Mouse (Mus musculus): Measurements from ENCODE around the gene Pitpnm2. TPM values are rescaled to one million over a fixed set of nuclear protein-coding genes. Genes with fewer than 3 reads are reported as not detected.

Gene Pitpnm2
- polyA plus RNA-seq, 2 experiments, result 1.9 to 4.7 TPM

- Histone ChIP-seq H3K27me3 (ENCODE audit: control insufficient read depth, insufficient read depth, low read length) (no peaks in the 10 kb centered on the region), H3K9ac (replicated peaks) (no peak overlapping the region), H3K4me2 (ENCODE audit: low read depth) (no peak overlapping the region), H3K36me3 (replicated peaks; ENCODE audit: control insufficient read depth, insufficient read depth, low read depth) (peaks cover 2% of the 10 kb centered on the region), H3K4me3 (ENCODE audit: insufficient read depth in 1 of 2, low read depth in 2 of 2, low read length in 2 of 2) (no peak overlapping the region), H3K27ac (no peak overlapping the region), H3K4me1 (replicated peaks; ENCODE audit: control insufficient read depth in 2 of 2, insufficient read depth in 2 of 2, low read length in 1 of 2) (no peaks in the 10 kb centered on the region), H3K9me3 (ENCODE audit: control insufficient read depth, low read length) (no peaks in the 10 kb centered on the region)
- TF ChIP-seq EP300 (IDR thresholded peaks at IDR 0.05; ENCODE audit: low read depth) (no peak), CTCF (IDR thresholded peaks at IDR 0.05; ENCODE audit: low read depth) (no peak)
- WGBS (ENCODE audit: insufficient replicate concordance), result 75% methylated on average over 7 of the region's 7 CpGs
- ATAC-seq (ENCODE audit: insufficient read depth) (no peak), DNase-seq (ENCODE audit: low read depth in 3 of 3, low spot score in 3 of 3) (no peak)
These were observed 111.5 kb downstream of the Pitpnm2 start for GRCm38 (mm10) chr5:124138066-124138465.

GRCm38 (mm10) chr5:124134261-124134660 lies 115.3 kb downstream of the Pitpnm2 start:
- 73% methylated on average over 5 of the region's 5 CpGs for WGBS (ENCODE audit: insufficient replicate concordance)
- Histone ChIP-seq H3K4me1 (replicated peaks; ENCODE audit: control insufficient read depth in 2 of 2, insufficient read depth in 2 of 2, low read length in 1 of 2) (no peaks in the 10 kb centered on the region), H3K9ac (replicated peaks) (no peak overlapping the region), H3K36me3 (replicated peaks; ENCODE audit: control insufficient read depth, insufficient read depth, low read depth) (no peaks in the 10 kb centered on the region; the same call in 1 of the 2 replicates), H3K9me3 (ENCODE audit: control insufficient read depth, low read length) (no peaks in the 10 kb centered on the region), H3K27ac (no peak overlapping the region), H3K27me3 (ENCODE audit: control insufficient read depth, insufficient read depth, low read length) (no peaks in the 10 kb centered on the region), H3K4me2 (ENCODE audit: low read depth) (no peak overlapping the region), H3K4me3 (ENCODE audit: insufficient read depth in 1 of 2, low read depth in 2 of 2, low read length in 2 of 2) (no peak overlapping the region)
- TF ChIP-seq EP300 (IDR thresholded peaks at IDR 0.05; ENCODE audit: low read depth) (no peak), CTCF (IDR thresholded peaks at IDR 0.05; ENCODE audit: low read depth) (no peak)
- no peak for DNase-seq (ENCODE audit: low read depth in 3 of 3, low spot score in 3 of 3)
- ATAC-seq (ENCODE audit: insufficient read depth), result no peak

GRCm38 (mm10) chr5:124125093-124125492 lies 124.5 kb downstream of the Pitpnm2 start:
- 77% methylated on average over 11 of the region's 11 CpGs for WGBS (ENCODE audit: insufficient replicate concordance)
- H3K4me1 ChIP-seq (replicated peaks; ENCODE audit: control insufficient read depth in 2 of 2, insufficient read depth in 2 of 2, low read length in 1 of 2), result no peaks in the 10 kb centered on the region
- TF ChIP-seq EP300 (IDR thresholded peaks at IDR 0.05; ENCODE audit: low read depth) (no peak), CTCF (IDR thresholded peaks at IDR 0.05; ENCODE audit: low read depth) (no peak)
- DNase-seq (ENCODE audit: low read depth in 3 of 3, low spot score in 3 of 3) (no peak), ATAC-seq (ENCODE audit: insufficient read depth) (no peak)
- H3K9me3 ChIP-seq (ENCODE audit: control insufficient read depth, low read length), result no peaks in the 10 kb centered on the region
- H3K27ac ChIP-seq, result no peak overlapping the region
- no peak overlapping the region for H3K4me2 ChIP-seq (ENCODE audit: low read depth)
- no peaks in the 10 kb centered on the region; the same call in 1 of the 2 replicates for H3K36me3 ChIP-seq (replicated peaks; ENCODE audit: control insufficient read depth, insufficient read depth, low read depth)
- H3K27me3 ChIP-seq (ENCODE audit: control insufficient read depth, insufficient read depth, low read length), result no peaks in the 10 kb centered on the region
- H3K4me3 ChIP-seq (ENCODE audit: insufficient read depth in 1 of 2, low read depth in 2 of 2, low read length in 2 of 2), result no peak overlapping the region
- H3K9ac ChIP-seq (replicated peaks), result no peak overlapping the region

GRCm38 (mm10) chr5:124122357-124122756 lies 127.2 kb downstream of the Pitpnm2 start:
- H3K4me2 ChIP-seq (ENCODE audit: low read depth), result no peak overlapping the region
- no peaks in the 10 kb centered on the region for H3K27me3 ChIP-seq (ENCODE audit: control insufficient read depth, insufficient read depth, low read length)
- no peak overlapping the region for H3K4me3 ChIP-seq (ENCODE audit: insufficient read depth in 1 of 2, low read depth in 2 of 2, low read length in 2 of 2)
- peaks cover 4% of the 10 kb centered on the region for H3K36me3 ChIP-seq (replicated peaks; ENCODE audit: control insufficient read depth, insufficient read depth, low read depth)
- WGBS (ENCODE audit: insufficient replicate concordance), result 80% methylated on average over 18 of the region's 18 CpGs
- no peak for TF ChIP-seq CTCF (IDR thresholded peaks at IDR 0.05; ENCODE audit: low read depth)
- no peak for TF ChIP-seq EP300 (IDR thresholded peaks at IDR 0.05; ENCODE audit: low read depth)
- H3K27ac ChIP-seq, result no peak overlapping the region
- no peaks in the 10 kb centered on the region for H3K4me1 ChIP-seq (replicated peaks; ENCODE audit: control insufficient read depth in 2 of 2, insufficient read depth in 2 of 2, low read length in 1 of 2)
- no peak for ATAC-seq (ENCODE audit: insufficient read depth)
- DNase-seq (ENCODE audit: low read depth in 3 of 3, low spot score in 3 of 3), result no peak
- H3K9ac ChIP-seq (replicated peaks), result no peak overlapping the region
- no peaks in the 10 kb centered on the region for H3K9me3 ChIP-seq (ENCODE audit: control insufficient read depth, low read length)

- no peak for ATAC-seq (ENCODE audit: insufficient read depth)
- Histone ChIP-seq H3K9ac (replicated peaks) (no peak overlapping the region), H3K27ac (no peak overlapping the region), H3K4me3 (ENCODE audit: insufficient read depth in 1 of 2, low read depth in 2 of 2, low read length in 2 of 2) (no peak overlapping the region), H3K36me3 (replicated peaks; ENCODE audit: control insufficient read depth, insufficient read depth, low read depth) (peaks cover 4% of the 10 kb centered on the region), H3K4me1 (replicated peaks; ENCODE audit: control insufficient read depth in 2 of 2, insufficient read depth in 2 of 2, low read length in 1 of 2) (peaks cover 4 to 14% of the 10 kb centered on the region in 2 experiments), H3K4me2 (ENCODE audit: low read depth) (no peak overlapping the region), H3K27me3 (ENCODE audit: control insufficient read depth, insufficient read depth, low read length) (no peaks in the 10 kb centered on the region), H3K9me3 (ENCODE audit: control insufficient read depth, low read length) (no peaks in the 10 kb centered on the region)
- TF ChIP-seq EP300 (IDR thresholded peaks at IDR 0.05; ENCODE audit: low read depth) (no peak), CTCF (IDR thresholded peaks at IDR 0.05; ENCODE audit: low read depth) (no peak)
- DNase-seq (ENCODE audit: low read depth in 3 of 3, low spot score in 3 of 3), result no peak
- 52% methylated on average over 5 of the region's 5 CpGs for WGBS (ENCODE audit: insufficient replicate concordance)
These were observed 130.4 kb downstream of the Pitpnm2 start for GRCm38 (mm10) chr5:124119204-124119603.

Measured in liver, embryonic 14.5 days (tissue).